Mouse (Mus musculus) bone marrow, adult 2 months (tissue): ENCODE measurements at regions not wholly inside any gene's neighbourhood (a gene's known extent, or its start where the extent isn't known, plus 50 kb on each side); places are given as distances from the start of the nearest gene placed in this dataset.

ENCODE experiments used
- CTCF ChIP-seq: fragments of 200-500 bp; IDR thresholded peaks from 2 replicates; pipeline ENCODE4 v1.5.1; 2011; ENCODE audit warnings: low read length, control low read depth; ENCODE audit not compliant: control insufficient read depth, insufficient read depth
- POLR2A ChIP-seq: fragments of 200-500 bp; IDR thresholded peaks from 2 replicates; pipeline ENCODE4 v1.6.1; 2011; ENCODE audit warnings: low read depth, mild to moderate bottlenecking, control low read depth, low read length, borderline replicate concordance; ENCODE audit not compliant: control insufficient read depth

- no peak for TF ChIP-seq POLR2A
- no peak for TF ChIP-seq CTCF
Measured at GRCm38 (mm10) chr10:85270209-85270608, 85.3 kb upstream of the Cry1 start.
